Mouse (Mus musculus) embryonic facial prominence, embryonic 11.5 days (tissue): ENCODE data around the gene Brip1. TPM values are rescaled to one million over a fixed set of nuclear protein-coding genes. Genes with fewer than 3 reads are reported as not detected.

ENCODE experiments used
- ATAC-seq: fragments of 200-750 bp; cut with Nextera tagmentation; replicated peaks from 2 replicates; pipeline ENCODE4 v1.8.0; 2017; ENCODE audit warnings: low read depth; ENCODE audit not compliant: insufficient number of reproducible peaks, low FRiP score, low TSS enrichment
- DNase-seq: peaks from one replicate; pipeline ENCODE4 v3.0.0-alpha.2; 2015; ENCODE audit warnings: low spot score
- H3K27ac ChIP-seq: fragments of 300-500 bp; sonication (generic); replicated peaks from 2 replicates; pipeline ENCODE4 v1.5.1; 2014; ENCODE audit warnings: mild to moderate bottlenecking, low read depth, low read length, control low read depth
- H3K27me3 ChIP-seq: fragments of 300-500 bp; sonication (generic); 2 replicates; pipeline ENCODE4 v1.6.1; 2014; ENCODE audit warnings: mild to moderate bottlenecking, low read length, moderate library complexity, mixed read lengths; ENCODE audit not compliant: control insufficient read depth, insufficient read depth
- H3K36me3 ChIP-seq: fragments of 300-500 bp; sonication (generic); replicated peaks from 2 replicates; pipeline ENCODE4 v1.6.1; 2014; ENCODE audit warnings: low read depth, mild to moderate bottlenecking, low read length, moderate library complexity, mixed read lengths; ENCODE audit not compliant: control insufficient read depth, insufficient read depth
- H3K4me1 ChIP-seq: fragments of 300-500 bp; sonication (generic); 2 replicates; pipeline ENCODE4 v1.6.1; 2014; ENCODE audit warnings: low read length, mixed read lengths; ENCODE audit not compliant: control insufficient read depth, insufficient read depth
- H3K4me2 ChIP-seq: fragments of 300-500 bp; sonication (generic); 2 replicates; pipeline ENCODE4 v1.6.1; 2014; ENCODE audit warnings: low read depth, mild to moderate bottlenecking, control low read depth, low read length, moderate library complexity
- H3K4me3 ChIP-seq: fragments of 300-500 bp; sonication (generic); 2 replicates; pipeline ENCODE4 v1.5.1; 2014; ENCODE audit warnings: low read depth, low read length, control low read depth
- H3K9ac ChIP-seq: fragments of 300-500 bp; sonication (generic); replicated peaks from 2 replicates; pipeline ENCODE4 v1.6.1; 2014; ENCODE audit warnings: mild to moderate bottlenecking, control low read depth, low read length
- H3K9me3 ChIP-seq: fragments of 300-500 bp; sonication (generic); replicated peaks from 2 replicates; pipeline ENCODE4 v1.6.1; 2016; ENCODE audit warnings: mild to moderate bottlenecking, low read length, inconsistent platforms, mixed read lengths; ENCODE audit not compliant: control insufficient read depth
- WGBS: fragments of 180-500 bp; shearing (Covaris S2); extraction: QIAGEN DNeasy Blood & Tissue Kit; methylation state at CpG from one replicate; pipeline ENCODE4 v1.1.7; 2014; 5-methylcytosine and 5-hydroxymethylcytosine counted together
- polyA plus RNA-seq: library from polyadenylated mRNA; unstranded; fragments of >200 nt; fragmentation: Nextera tagmentation; extraction: Ambion mirVana; gene quantifications from 2 replicates; pipeline ENCODE4 v1.2.1, GENCODE M21; 2014

Brip1 gene
- polyA plus RNA-seq, 1 experiment from 2014 or later, result 11.5 TPM

DNA sequence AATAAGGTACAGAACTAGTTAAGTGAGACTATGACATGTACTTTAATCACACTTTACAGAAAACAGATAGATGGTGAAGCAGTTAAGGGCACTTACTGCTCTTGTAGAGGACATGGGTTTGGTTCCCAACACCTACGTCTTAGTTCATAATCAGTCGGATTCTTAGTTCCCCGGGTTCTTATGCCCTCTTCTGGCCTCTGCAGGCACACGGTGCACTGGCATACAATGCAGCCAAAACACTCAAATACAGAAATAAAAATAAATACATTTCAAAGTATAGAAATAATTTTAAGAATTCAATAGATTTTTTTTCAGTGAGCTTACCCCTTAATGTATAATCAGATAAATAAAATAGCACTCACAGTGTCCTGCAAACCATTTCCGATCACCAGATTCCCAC, 161.0 kb downstream of the Brip1 start:
- no peak for ATAC-seq
- no peak overlapping the region for H3K27ac ChIP-seq

DNA sequence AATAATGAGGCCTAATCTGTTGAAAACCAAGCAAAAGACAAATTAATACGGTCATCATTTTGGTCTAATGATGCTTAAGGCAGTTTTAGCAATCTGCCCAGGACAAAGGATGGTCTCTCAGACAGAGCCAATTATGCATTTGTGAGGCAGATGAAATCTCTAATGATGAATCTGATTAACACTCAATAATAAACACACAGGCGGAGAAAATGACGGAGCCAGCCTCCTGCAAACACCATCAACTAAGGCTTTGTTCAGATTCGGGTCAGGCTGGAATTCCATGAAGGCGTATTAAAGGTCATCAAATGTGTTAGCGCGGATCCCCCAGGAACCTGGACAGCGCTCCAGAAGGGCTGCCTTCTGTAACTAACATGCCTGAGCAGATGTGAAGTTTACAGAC, 161.6 kb downstream of the Brip1 start:
- Histone ChIP-seq H3K27ac (no peak overlapping the region), H3K4me3 (no peak overlapping the region), H3K4me1 (no peaks in the 10 kb centered on the region), H3K9ac (no peak overlapping the region), H3K27me3 (no peaks in the 10 kb centered on the region), H3K36me3 (no peaks in the 10 kb centered on the region), H3K9me3 (no peaks in the 10 kb centered on the region), H3K4me2 (no peak overlapping the region)
- WGBS, result 72% methylated on average over 8 of the region's 8 CpGs
- ATAC-seq (no peak), DNase-seq (no peak)

More for the DNA sequence above, 161.0 kb downstream of the Brip1 start:
- Histone ChIP-seq H3K9me3 (no peaks in the 10 kb centered on the region), H3K36me3 (no peaks in the 10 kb centered on the region), H3K9ac (no peak overlapping the region), H3K4me2 (no peak overlapping the region), H3K4me1 (no peaks in the 10 kb centered on the region), H3K27me3 (no peaks in the 10 kb centered on the region), H3K4me3 (no peak overlapping the region)
- no peak for DNase-seq
- WGBS, result 69% methylated on average over 5 of the region's 5 CpGs

DNA sequence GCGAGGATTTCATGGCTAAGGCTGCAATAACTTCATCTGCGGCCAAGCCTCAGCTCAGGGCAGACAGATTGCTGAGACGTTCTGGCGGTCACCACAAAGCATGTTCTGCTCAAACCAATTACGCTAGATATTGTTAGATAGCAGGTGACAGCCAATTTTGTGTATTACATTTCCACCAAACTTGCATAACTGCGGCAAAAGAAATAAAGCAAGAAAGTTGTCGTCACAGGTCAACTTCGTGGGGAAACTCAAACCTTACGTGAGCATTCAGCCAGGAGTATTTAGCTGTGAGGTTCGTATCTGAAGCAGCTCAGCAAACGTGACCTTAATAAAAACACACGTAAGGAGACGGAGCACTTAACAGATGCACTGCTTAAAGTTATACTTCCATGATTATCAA, 162.3 kb downstream of the Brip1 start:
- 70% methylated on average over 13 of the region's 13 CpGs for WGBS
- H3K27me3 ChIP-seq, result no peaks in the 10 kb centered on the region
- H3K9me3 ChIP-seq, result no peaks in the 10 kb centered on the region
- H3K9ac ChIP-seq, result no peak overlapping the region
- DNase-seq, result no peak
- H3K4me1 ChIP-seq, result no peaks in the 10 kb centered on the region
- no peaks in the 10 kb centered on the region for H3K36me3 ChIP-seq
- H3K27ac ChIP-seq, result no peak overlapping the region
- no peak overlapping the region for H3K4me2 ChIP-seq
- ATAC-seq, result no peak
- H3K4me3 ChIP-seq, result no peak overlapping the region

DNA sequence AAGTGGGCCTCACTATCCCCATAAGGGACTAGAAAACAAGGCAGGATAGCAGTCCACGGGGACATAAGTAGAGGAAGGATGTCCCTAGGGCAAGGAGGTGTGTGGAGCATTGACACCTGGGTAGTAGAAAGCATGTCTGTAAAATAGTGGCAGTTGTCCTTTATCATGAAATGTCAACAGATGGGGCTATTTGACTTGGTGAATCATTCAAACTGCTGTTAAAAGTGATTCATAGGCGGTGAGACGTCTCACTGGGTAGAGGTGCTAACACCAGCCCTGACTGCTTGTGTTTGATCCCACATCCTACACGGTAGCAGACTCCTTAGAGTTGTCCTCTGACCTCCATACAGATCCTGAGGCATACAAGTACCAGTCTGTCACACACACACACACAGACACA, 168.1 kb downstream of the Brip1 start:
- H3K9me3 ChIP-seq, result no peaks in the 10 kb centered on the region
- no peaks in the 10 kb centered on the region for H3K27me3 ChIP-seq
- ATAC-seq (no peak), DNase-seq (no peak)
- H3K27ac ChIP-seq, result no peak overlapping the region
- H3K4me2 ChIP-seq, result no peak overlapping the region
- 73% methylated on average over 4 of the region's 4 CpGs for WGBS
- no peak overlapping the region for H3K9ac ChIP-seq
- no peaks in the 10 kb centered on the region for H3K4me1 ChIP-seq
- no peaks in the 10 kb centered on the region for H3K36me3 ChIP-seq
- H3K4me3 ChIP-seq, result no peak overlapping the region

DNA sequence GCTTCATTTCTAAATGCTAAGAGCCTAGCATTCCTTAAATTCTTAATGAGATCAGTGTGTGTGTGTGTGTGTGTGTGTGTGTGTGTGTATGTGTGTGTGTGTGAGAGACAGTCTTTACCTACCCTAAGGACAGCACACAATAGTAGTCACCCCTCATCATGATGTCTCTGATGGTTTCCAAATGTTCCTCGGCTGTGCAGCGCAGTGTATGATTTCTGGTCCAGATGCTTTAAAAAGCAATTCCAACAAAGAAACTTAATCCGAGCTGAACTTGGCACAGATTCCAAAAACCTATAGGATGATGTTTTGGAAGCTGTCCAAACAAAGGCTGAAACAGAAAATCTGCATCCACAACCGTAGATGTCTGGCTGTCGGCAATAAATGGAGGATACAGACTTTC, 173.0 kb downstream of the Brip1 start:
- Histone ChIP-seq H3K27ac (no peak overlapping the region), H3K27me3 (no peaks in the 10 kb centered on the region), H3K4me1 (no peaks in the 10 kb centered on the region), H3K9me3 (no peaks in the 10 kb centered on the region), H3K36me3 (no peaks in the 10 kb centered on the region), H3K4me3 (no peak overlapping the region), H3K9ac (no peak overlapping the region), H3K4me2 (no peak overlapping the region)
- DNase-seq (peak; percentile 62), ATAC-seq (0 out of 2 replicates have a peak, but pooled peaks have one; percentile 52)
- 39% methylated on average over 5 of the region's 5 CpGs for WGBS

DNA sequence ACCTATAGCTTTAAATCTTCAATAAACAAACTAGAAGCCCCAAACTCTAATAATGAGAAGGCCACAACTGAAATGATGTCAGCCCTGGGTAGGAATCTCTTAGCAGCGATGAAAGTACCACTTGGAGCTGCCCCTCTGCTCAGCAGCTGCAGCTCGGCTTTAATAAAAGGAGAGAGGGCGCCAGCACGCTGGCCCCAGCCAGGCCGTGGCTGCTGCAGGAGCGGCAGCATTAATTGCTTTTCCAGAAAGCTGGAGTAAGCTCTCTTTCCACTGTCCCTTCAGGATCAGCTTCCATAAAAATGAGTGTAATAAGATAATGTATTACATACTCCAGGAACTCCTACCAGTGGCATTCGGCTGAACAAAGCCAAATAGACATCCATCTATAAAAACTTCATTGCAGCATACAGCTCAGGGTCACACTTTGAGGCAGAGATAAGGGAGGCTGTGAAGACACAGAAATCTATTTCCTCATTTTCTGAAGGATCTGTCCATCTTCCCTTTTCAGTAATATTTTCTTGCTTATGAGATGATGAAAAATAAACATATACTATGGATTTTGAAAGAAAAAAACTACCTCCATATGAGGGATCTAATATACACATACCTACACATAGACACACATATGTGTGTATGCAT, 174.3 kb downstream of the Brip1 start:
- WGBS, result 16% methylated on average over 7 of the region's 7 CpGs
- Histone ChIP-seq H3K27me3 (no peaks in the 10 kb centered on the region), H3K9ac (no peak overlapping the region), H3K4me3 (no peak overlapping the region), H3K4me2 (no peak overlapping the region), H3K27ac (no peak overlapping the region), H3K36me3 (no peaks in the 10 kb centered on the region), H3K4me1 (no peaks in the 10 kb centered on the region), H3K9me3 (no peaks in the 10 kb centered on the region)
- ATAC-seq, result no peak
- peak; percentile 29 for DNase-seq

DNA sequence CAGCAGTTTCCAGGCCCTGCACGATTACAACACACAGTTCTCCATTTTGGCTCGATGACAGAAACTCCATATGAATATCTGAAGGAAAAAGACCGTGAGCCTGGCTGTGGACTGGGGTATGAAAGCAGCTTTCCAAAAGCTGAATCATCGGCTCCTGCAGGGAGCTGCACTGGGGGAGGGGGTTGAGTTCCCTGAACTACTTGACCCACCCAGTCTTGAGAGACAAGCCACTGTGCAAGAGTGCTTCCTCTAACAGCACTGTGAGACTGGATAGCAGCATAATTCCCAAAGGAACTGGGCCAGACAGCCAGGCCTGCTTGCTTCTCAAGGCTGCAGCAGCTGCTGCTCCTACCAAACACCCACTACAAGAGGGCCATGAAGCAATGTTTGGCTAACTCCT, 178.6 kb downstream of the Brip1 start:
- Histone ChIP-seq H3K4me2 (no peak overlapping the region), H3K36me3 (no peaks in the 10 kb centered on the region), H3K27ac (no peak overlapping the region), H3K4me1 (no peaks in the 10 kb centered on the region), H3K9me3 (no peaks in the 10 kb centered on the region), H3K9ac (no peak overlapping the region), H3K4me3 (no peak overlapping the region), H3K27me3 (no peaks in the 10 kb centered on the region)
- DNase-seq (no peak), ATAC-seq (no peak)
- WGBS, result 77% methylated on average over 4 of the region's 4 CpGs

DNA sequence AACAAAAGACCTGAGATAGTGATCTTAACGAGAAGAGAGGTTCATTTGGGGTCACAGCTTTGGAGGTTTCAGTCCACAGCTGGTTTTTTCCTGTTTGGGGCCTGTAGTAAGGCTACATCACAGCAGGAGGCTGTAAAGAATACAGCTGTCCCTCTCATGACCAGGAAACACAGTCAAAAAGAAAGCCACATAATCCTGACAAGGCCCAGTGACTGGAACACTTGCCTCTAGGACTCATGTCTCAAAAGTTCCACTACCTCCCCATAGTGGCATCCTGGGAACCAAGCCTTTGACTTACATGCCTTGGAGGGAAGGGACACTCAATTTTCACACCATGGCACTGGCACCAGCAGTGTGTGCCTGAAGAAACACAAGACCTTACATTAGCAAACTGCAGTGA, 181.0 kb downstream of the Brip1 start:
- no peak for DNase-seq
- no peak overlapping the region for H3K4me2 ChIP-seq
- no peak for ATAC-seq
- WGBS, result 51% methylated on average over 1 of the region's 1 CpGs
- no peak overlapping the region for H3K27ac ChIP-seq
- H3K27me3 ChIP-seq, result no peaks in the 10 kb centered on the region
- H3K9ac ChIP-seq, result no peak overlapping the region
- no peaks in the 10 kb centered on the region for H3K4me1 ChIP-seq
- no peaks in the 10 kb centered on the region for H3K9me3 ChIP-seq
- no peaks in the 10 kb centered on the region for H3K36me3 ChIP-seq
- H3K4me3 ChIP-seq, result no peak overlapping the region
